Mouse (Mus musculus): ENCODE results near the gene Zfp94. TPM values are rescaled to one million over a fixed set of nuclear protein-coding genes. Genes with fewer than 3 reads are reported as not detected.

The Zfp94 gene
- total and polyA plus RNA-seq, 2 experiments from 2014 or later: 15.8 to 19.3 TPM

- peaks cover 4% of the 10 kb centered on the region; the same call in 1 of the 2 replicates for H3K4me1 ChIP-seq (ENCODE audit: insufficient read depth)
- peaks cover 23% of the 10 kb centered on the region; the same call in 1 of the 2 replicates for H3K36me3 ChIP-seq (ENCODE audit: insufficient read depth)
- H3K27ac ChIP-seq (ENCODE audit: low read depth, low read length): no peak overlapping the region
- 95% methylated on average over 4 of the region's 4 CpGs for WGBS
- no peak for TF ChIP-seq CTCF (IDR thresholded peaks at IDR 0.05; ENCODE audit: low read depth)
- no peaks in the 10 kb centered on the region for H3K27me3 ChIP-seq (ENCODE audit: insufficient read depth, low read length)
- no peak overlapping the region for H3K9ac ChIP-seq
- H3K9me3 ChIP-seq (ENCODE audit: low read length): no peaks in the 10 kb centered on the region
- ATAC-seq (no peak), DNase-seq (no peak)
- H3K4me3 ChIP-seq (ENCODE audit: low read depth, low read length): no peak overlapping the region
- H3K4me2 ChIP-seq (ENCODE audit: low read depth): no peak overlapping the region
These were observed 42.0 kb downstream of the Zfp94 start for GRCm38 (mm10) chr7:24274456-24274855.

DNA sequence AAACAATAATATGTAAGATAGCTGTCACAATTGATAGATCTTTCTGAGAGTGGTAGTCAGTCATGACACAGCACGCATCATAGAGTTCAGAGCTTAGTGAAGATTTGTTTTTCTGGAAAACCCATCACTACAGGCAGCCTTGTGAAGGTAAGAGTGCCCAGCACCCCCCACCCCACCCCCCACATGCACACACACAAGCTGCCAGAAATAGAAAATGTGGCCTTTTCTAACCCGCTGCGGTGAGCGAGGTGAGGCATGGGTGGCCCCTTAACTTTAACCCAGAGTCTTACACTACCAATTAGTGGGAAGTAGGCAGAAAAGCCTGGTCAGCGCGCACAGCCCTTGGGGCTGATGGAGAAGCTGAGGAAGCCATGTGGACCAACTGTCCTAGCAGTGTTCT lies 45.3 kb downstream of the Zfp94 start:
- DNase-seq (no peak), ATAC-seq (no peak)
- TF ChIP-seq CTCF (IDR thresholded peaks at IDR 0.05; ENCODE audit: low read depth): no peak
- no peak overlapping the region for H3K9ac ChIP-seq
- peaks cover 19% of the 10 kb centered on the region; the same call in 1 of the 2 replicates for H3K36me3 ChIP-seq (ENCODE audit: insufficient read depth)
- WGBS: 94% methylated on average over 6 of the region's 6 CpGs
- no peaks in the 10 kb centered on the region for H3K9me3 ChIP-seq (ENCODE audit: low read length)
- H3K4me2 ChIP-seq (ENCODE audit: low read depth): no peak overlapping the region
- peaks cover 4% of the 10 kb centered on the region; the same call in 1 of the 2 replicates for H3K4me1 ChIP-seq (ENCODE audit: insufficient read depth)
- no peak overlapping the region for H3K4me3 ChIP-seq (ENCODE audit: low read depth, low read length)
- H3K27me3 ChIP-seq (ENCODE audit: insufficient read depth, low read length): no peaks in the 10 kb centered on the region
- H3K27ac ChIP-seq (ENCODE audit: low read depth, low read length): no peak overlapping the region

DNA sequence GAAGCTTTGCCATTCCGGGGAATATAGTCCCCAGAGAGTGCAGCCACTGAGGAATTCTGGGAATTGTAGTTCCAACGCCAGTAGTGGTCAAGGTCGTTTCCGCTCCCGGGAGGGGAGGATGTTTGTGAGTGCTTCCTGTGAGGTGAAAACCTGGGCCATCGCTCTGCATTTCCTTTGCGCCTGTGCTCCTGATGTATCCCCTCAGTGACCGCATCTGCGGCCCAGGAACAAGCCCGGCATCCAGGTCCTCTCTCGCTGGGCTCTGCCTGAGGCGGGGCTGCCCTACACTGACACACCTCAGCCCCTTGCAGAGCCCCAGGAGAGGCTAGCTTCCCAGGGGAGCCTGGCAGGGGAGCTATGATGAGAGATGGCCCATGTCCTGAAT lies 46.2 kb downstream of the Zfp94 start, which contains the start of gene Zfp93:
Gene Zfp93, plus strand, starts transcription at position 133 of the 385 bp plus-strand sequence.
- TF ChIP-seq CTCF (IDR thresholded peaks at IDR 0.05; ENCODE audit: low read depth): no peak
- Histone ChIP-seq H3K27me3 (ENCODE audit: insufficient read depth, low read length) (no peaks in the 10 kb centered on the region), H3K9ac (peak within 1 kb of the TSS; percentile 60), H3K4me2 (ENCODE audit: low read depth) (peak within 1 kb of the TSS; percentile 78), H3K9me3 (ENCODE audit: low read length) (no peaks in the 10 kb centered on the region), H3K4me1 (ENCODE audit: insufficient read depth) (peaks cover 4% of the 10 kb centered on the region; the same call in 1 of the 2 replicates), H3K36me3 (ENCODE audit: insufficient read depth) (peaks cover 16% of the 10 kb centered on the region; the same call in 1 of the 2 replicates), H3K4me3 (ENCODE audit: low read depth, low read length) (peak within 1 kb of the TSS; percentile 48), H3K27ac (ENCODE audit: low read depth, low read length) (0 out of 2 replicates have a peak within 1 kb of the TSS, but pooled peaks have one; percentile 24)
- DNase-seq (peak; percentile 88), ATAC-seq (peak; percentile 97)
- 2% methylated on average over 12 of the region's 12 CpGs for WGBS

DNA sequence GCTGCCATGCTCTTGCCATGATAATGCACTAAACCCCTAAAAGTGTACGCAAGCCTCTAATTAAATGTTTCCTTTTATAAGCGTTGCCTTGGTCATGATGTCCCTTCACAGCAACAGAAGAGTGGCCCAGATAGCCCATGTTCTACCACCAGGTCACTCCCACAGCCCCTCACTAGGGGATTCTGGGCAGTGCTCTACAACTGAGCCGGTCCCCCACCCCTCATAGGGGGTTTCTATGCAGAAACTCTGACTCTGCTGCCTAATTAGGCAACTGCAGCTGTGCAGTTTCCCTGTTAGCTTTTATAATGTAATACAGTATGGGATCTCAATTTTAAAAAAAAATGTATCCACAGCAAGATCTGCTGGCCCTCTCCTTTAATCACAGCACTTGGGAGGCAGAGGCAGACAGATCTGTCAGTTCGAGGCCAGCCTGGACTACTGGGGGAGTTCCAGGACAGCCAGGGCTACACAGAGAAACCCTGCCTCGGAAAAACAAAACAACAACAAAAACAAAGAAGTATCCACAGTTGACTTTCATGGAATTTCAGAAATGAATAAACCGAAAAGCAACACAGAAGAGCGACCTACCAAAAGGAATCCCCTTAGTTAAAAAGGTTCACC lies 46.7 kb downstream of the Zfp94 start:
- Histone ChIP-seq H3K27ac (ENCODE audit: low read depth, low read length) (no peak overlapping the region), H3K4me3 (ENCODE audit: low read depth, low read length) (peak overlapping the region; percentile 48), H3K27me3 (ENCODE audit: insufficient read depth, low read length) (no peaks in the 10 kb centered on the region), H3K4me2 (ENCODE audit: low read depth) (peak overlapping the region; percentile 78), H3K9me3 (ENCODE audit: low read length) (no peaks in the 10 kb centered on the region), H3K4me1 (ENCODE audit: insufficient read depth) (peaks cover 4% of the 10 kb centered on the region; the same call in 1 of the 2 replicates), H3K36me3 (ENCODE audit: insufficient read depth) (peaks cover 11% of the 10 kb centered on the region; the same call in 1 of the 2 replicates), H3K9ac (peak overlapping the region; percentile 60)
- no peak for DNase-seq
- 35% methylated on average over 7 of the region's 7 CpGs for WGBS
- ATAC-seq: peak; percentile 42
- no peak for TF ChIP-seq CTCF (IDR thresholded peaks at IDR 0.05; ENCODE audit: low read depth)

DNA sequence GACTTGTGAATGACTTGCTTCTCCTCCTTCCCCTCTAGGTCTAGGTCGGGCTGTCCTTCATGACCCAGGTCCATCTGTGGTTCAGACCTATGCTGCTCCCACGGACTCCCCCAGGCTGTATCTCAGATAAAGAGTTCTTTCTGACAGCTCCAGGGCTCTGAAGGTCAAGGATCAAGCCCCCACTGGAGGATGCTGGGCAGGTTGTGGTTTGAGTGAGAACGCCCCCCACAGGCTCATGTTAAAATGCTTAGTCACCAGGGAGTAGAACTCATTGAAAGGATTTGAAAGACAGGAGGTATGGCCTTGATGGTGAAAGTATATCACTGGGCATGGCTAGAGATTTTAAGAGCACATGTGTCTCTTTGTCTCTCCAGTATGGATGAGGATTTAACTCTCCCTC lies 47.2 kb downstream of the Zfp94 start:
- no peak overlapping the region for H3K4me3 ChIP-seq (ENCODE audit: low read depth, low read length)
- H3K4me2 ChIP-seq (ENCODE audit: low read depth): no peak overlapping the region

DNA sequence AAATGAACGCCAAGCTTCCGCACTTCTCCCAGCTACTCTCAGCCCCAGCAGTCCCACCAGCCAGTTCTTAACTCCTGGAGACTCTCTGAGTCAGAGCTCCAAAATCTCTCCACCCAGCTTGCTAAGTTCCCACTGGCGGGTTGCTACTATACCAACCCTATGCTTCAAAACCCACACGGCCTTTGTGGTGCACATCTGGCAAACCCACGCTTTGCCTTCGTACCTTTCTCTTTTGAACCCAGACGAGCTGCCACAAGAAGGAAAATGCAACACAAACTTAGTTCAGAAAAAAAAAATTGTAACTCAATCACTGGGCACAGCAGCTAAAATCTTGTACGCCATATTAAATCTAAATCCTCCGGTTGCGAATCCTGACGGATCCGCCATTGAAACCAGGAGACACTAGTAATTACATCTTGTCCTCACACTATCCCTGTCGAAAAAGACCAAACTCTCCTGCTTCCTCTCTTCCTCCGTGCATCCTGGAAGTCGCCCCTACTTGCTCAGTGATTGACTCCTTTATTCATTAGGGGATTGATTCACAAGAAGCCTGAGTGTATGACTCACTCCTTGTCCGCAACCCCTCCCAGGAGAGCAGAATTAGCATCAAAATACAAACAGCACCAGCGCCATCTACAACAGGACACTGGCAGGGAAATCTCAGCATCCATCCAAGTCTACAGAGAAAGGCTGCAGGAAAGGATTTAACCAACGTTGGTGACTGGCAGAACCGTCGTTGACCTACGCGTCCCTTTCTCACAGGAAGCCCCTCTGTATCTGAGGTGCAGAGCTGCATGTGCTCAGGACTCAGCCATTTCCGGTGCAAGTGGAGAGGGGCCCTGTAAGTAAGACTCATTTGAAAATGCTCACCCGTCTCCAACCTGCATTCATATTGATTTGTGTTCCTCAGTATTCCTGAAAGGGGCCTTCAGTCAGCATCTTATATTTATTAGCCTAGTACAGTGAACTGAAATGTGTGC lies 48.0 kb downstream of the Zfp94 start:
- 60% methylated on average over 24 of the region's 24 CpGs for WGBS
- Histone ChIP-seq H3K27me3 (ENCODE audit: insufficient read depth, low read length) (no peaks in the 10 kb centered on the region), H3K27ac (ENCODE audit: low read depth, low read length) (no peak overlapping the region), H3K36me3 (ENCODE audit: insufficient read depth) (no peaks in the 10 kb centered on the region), H3K4me3 (ENCODE audit: low read depth, low read length) (no peak overlapping the region), H3K4me2 (ENCODE audit: low read depth) (no peak overlapping the region), H3K4me1 (ENCODE audit: insufficient read depth) (peaks cover 4% of the 10 kb centered on the region; the same call in 1 of the 2 replicates), H3K9me3 (ENCODE audit: low read length) (no peaks in the 10 kb centered on the region), H3K9ac (no peak overlapping the region)
- ATAC-seq: no peak
- no peak for DNase-seq
- TF ChIP-seq CTCF (IDR thresholded peaks at IDR 0.05; ENCODE audit: low read depth): no peak

More for the DNA sequence above, 47.2 kb downstream of the Zfp94 start:
- H3K9ac ChIP-seq: no peak overlapping the region
- peaks cover 4% of the 10 kb centered on the region; the same call in 1 of the 2 replicates for H3K4me1 ChIP-seq (ENCODE audit: insufficient read depth)
- ATAC-seq (no peak), DNase-seq (no peak)
- no peaks in the 10 kb centered on the region for H3K9me3 ChIP-seq (ENCODE audit: low read length)
- TF ChIP-seq CTCF (IDR thresholded peaks at IDR 0.05; ENCODE audit: low read depth): no peak
- peaks cover 6% of the 10 kb centered on the region; the same call in 1 of the 2 replicates for H3K36me3 ChIP-seq (ENCODE audit: insufficient read depth)
- no peaks in the 10 kb centered on the region for H3K27me3 ChIP-seq (ENCODE audit: insufficient read depth, low read length)
- WGBS: 82% methylated on average over 3 of the region's 3 CpGs
- no peak overlapping the region for H3K27ac ChIP-seq (ENCODE audit: low read depth, low read length)
